Mouse (Mus musculus) stomach, embryonic 16.5 days (tissue): ENCODE results near the gene Ptgis. TPM values are rescaled to one million over a fixed set of nuclear protein-coding genes. Genes with fewer than 3 reads are reported as not detected.

Experiments
- ATAC-seq: fragments of 200-750 bp; cut with Nextera tagmentation; 2 replicates; pipeline ENCODE4 v1.8.0; 2017; ENCODE audit warnings: moderate number of reproducible peaks, moderate TSS enrichment; ENCODE audit not compliant: insufficient read depth, low FRiP score
- H3K27ac ChIP-seq: fragments of 300-500 bp; sonication (generic); 2 replicates; pipeline ENCODE4 v1.5.1; 2014; ENCODE audit warnings: low read length
- H3K27me3 ChIP-seq: fragments of 300-500 bp; sonication (generic); 2 replicates; pipeline ENCODE4 v1.6.1; 2014; ENCODE audit warnings: low read length, control low read depth, mixed read lengths; ENCODE audit not compliant: control insufficient read depth, insufficient read depth
- H3K36me3 ChIP-seq: fragments of 300-500 bp; sonication (generic); 2 replicates; pipeline ENCODE4 v1.6.1; 2014; ENCODE audit warnings: low read length; ENCODE audit not compliant: control insufficient read depth, insufficient read depth
- H3K4me1 ChIP-seq: fragments of 300-500 bp; sonication (generic); 2 replicates; pipeline ENCODE4 v1.6.1; 2014; ENCODE audit warnings: low read length, control low read depth, mixed read lengths; ENCODE audit not compliant: control insufficient read depth, insufficient read depth
- H3K4me2 ChIP-seq: fragments of 300-500 bp; sonication (generic); 2 replicates; pipeline ENCODE4 v1.6.1; 2014; ENCODE audit warnings: low read depth, low read length, mixed read lengths
- H3K4me3 ChIP-seq: fragments of 300-500 bp; sonication (generic); replicated peaks from 2 replicates; pipeline ENCODE4 v1.5.1; 2014; ENCODE audit warnings: mild to moderate bottlenecking, low read length
- H3K9ac ChIP-seq: fragments of 300-500 bp; sonication (generic); 2 replicates; pipeline ENCODE4 v1.6.1; 2014; ENCODE audit warnings: low read length
- H3K9me3 ChIP-seq: fragments of 300-500 bp; sonication (generic); replicated peaks from 2 replicates; pipeline ENCODE4 v1.6.1; 2016; ENCODE audit warnings: low read length, control low read depth; ENCODE audit not compliant: control insufficient read depth
- WGBS: fragments of 180-500 bp; shearing (Covaris S2); extraction: QIAGEN DNeasy Blood & Tissue Kit; methylation state at CpG from one replicate; pipeline ENCODE4 v1.1.7; 2014; 5-methylcytosine and 5-hydroxymethylcytosine counted together
- polyA plus RNA-seq: library from polyadenylated mRNA; unstranded; fragments of >200 nt; fragmentation: Nextera tagmentation; extraction: Ambion mirVana; gene quantifications from 2 replicates; pipeline ENCODE4 v1.2.1, GENCODE M21; 2015

Gene Ptgis
- polyA plus RNA-seq, 1 experiment from 2014 or later, result 24.3 TPM

DNA sequence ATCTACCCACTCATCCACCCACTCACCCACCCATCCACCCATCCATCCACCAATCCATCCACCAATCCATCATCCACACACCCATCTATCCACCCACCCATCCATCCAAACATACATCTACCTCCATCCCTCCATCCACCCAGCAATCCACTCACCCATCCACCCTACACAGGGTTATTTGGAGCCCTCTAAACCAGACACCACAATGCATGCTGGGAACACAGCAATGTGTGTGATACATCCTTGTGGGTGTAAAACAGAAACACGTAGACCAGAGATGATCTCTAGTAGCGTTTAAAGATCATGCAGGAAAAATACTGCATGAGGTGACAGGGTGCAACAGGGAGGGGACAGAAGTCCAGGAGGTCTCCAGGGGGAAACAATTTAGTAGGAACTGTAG, 55.0 kb downstream of the Ptgis start:
- ATAC-seq, result no peak
- peaks cover 19% of the 10 kb centered on the region for H3K4me1 ChIP-seq
- H3K9ac ChIP-seq, result no peak overlapping the region
- no peak overlapping the region for H3K27ac ChIP-seq
- WGBS, result 88% methylated on average over 2 of the region's 2 CpGs
- H3K4me2 ChIP-seq, result no peak overlapping the region
- peaks cover 24% of the 10 kb centered on the region for H3K27me3 ChIP-seq
- no peaks in the 10 kb centered on the region for H3K9me3 ChIP-seq
- no peaks in the 10 kb centered on the region for H3K36me3 ChIP-seq
- H3K4me3 ChIP-seq, result no peak overlapping the region

DNA sequence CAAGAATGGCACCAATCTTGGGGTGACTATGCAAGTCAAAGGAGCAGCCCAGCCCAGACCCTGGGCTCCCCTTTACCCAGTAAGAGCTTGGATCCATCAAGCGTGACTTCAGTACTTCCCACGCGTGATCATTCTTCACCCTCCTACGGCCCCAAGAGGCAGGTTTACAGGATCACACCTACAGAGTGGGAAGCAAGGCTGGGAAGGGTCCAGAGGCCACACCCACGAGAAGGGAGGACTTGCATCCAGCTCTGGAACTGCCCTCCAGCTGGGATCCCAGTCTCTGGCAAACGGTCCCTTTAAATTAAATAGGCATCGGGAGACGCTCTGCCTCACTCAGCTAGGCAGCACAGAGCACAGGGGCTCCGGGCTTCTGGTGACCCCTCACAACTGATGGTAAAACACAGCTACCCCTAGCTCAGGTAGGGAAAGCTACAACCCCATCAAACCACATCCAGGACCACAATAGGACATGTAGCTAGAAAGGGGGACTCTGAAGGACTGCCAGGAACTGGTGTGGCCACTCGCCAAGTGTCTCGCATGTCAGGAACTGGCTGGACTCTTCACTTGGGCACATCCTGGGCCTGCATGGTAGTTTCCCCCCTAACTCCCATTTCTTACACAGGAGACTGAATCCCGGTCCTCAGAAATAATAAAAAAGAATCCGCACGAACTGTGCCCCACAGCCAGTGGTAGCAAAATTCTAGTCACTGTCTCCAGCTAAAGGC, 58.6 kb downstream of the Ptgis start:
- no peak overlapping the region for H3K4me2 ChIP-seq
- ATAC-seq, result no peak
- H3K9ac ChIP-seq, result no peak overlapping the region
- H3K27ac ChIP-seq, result no peak overlapping the region
- H3K4me3 ChIP-seq, result no peak overlapping the region
- peaks cover 8% of the 10 kb centered on the region; the same call in 1 of the 2 replicates for H3K4me1 ChIP-seq
- WGBS, result 78% methylated on average over 14 of the region's 14 CpGs
- H3K9me3 ChIP-seq, result no peaks in the 10 kb centered on the region
- no peaks in the 10 kb centered on the region for H3K36me3 ChIP-seq
- H3K27me3 ChIP-seq, result no peaks in the 10 kb centered on the region; the same call in 1 of the 2 replicates

DNA sequence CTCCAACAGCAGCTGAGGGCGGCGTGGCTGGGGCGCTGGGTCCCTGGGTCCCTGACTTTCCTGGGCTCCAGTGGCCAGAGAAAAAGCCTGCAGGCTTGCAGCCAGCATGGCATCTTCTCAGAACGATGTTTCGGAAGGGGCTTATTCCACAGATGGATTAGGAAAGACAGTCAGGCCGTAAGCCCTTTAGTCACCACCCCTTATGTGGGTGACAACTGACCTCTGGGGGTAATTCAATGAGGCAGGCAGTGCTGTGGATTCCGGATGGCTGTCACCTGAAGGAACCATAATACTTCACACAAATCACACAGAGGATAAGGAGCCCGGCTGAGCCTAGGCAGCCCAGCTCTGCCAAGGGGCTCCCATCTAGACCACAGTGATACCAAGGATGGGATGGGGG, 59.3 kb downstream of the Ptgis start:
- Histone ChIP-seq H3K36me3 (no peaks in the 10 kb centered on the region), H3K27me3 (no peaks in the 10 kb centered on the region; the same call in 1 of the 2 replicates), H3K4me3 (no peak overlapping the region), H3K27ac (no peak overlapping the region), H3K4me1 (peaks cover 4% of the 10 kb centered on the region; the same call in 1 of the 2 replicates), H3K9ac (no peak overlapping the region), H3K9me3 (no peaks in the 10 kb centered on the region), H3K4me2 (no peak overlapping the region)
- no peak for ATAC-seq
- WGBS, result 79% methylated on average over 8 of the region's 8 CpGs

DNA sequence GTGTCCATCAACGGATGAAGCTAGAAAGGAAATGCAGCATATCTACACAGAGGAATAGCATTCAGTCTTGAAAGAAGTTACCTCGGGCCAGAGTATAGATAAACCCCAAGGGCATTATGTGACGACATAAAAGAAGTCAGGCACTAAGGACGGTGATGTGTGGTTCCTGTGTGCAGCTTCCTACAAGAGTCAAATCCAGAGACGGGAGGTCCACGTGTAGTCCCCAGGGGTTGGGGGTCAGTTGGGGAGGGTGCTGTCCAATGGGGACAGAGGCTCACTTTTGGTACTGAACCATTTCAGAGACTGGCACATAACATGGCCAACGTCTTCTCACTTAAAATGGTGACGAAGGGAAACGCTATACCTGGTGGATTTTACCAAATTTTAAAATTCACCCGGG, 61.1 kb downstream of the Ptgis start:
- H3K4me1 ChIP-seq, result peaks cover 4% of the 10 kb centered on the region; the same call in 1 of the 2 replicates
- ATAC-seq, result no peak
- no peaks in the 10 kb centered on the region for H3K36me3 ChIP-seq
- no peak overlapping the region for H3K4me2 ChIP-seq
- H3K27ac ChIP-seq, result no peak overlapping the region
- no peak overlapping the region for H3K4me3 ChIP-seq
- no peaks in the 10 kb centered on the region for H3K27me3 ChIP-seq
- no peaks in the 10 kb centered on the region for H3K9me3 ChIP-seq
- WGBS, result 82% methylated on average over 10 of the region's 10 CpGs
- H3K9ac ChIP-seq, result no peak overlapping the region

DNA sequence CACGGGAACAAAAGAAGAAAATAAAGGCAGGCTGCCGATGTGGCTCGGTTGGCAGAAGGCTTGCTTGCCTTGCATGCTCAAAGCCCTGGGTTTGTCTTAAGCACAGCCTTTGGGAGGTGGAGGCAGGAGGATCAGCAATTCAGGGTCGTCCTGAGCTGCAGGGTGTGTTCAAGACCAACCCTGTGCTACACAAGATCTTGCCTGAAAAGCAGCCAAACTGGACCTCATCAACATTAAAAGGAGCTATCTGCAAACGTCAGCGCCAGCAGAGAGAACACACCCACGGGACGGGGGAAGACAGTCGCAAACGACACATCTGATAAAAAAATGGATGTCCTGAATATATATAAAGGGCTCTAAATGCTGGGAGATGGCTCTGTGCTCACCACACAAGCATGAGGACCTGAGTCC, 63.2 kb downstream of the Ptgis start:
- 44% methylated on average over 10 of the region's 10 CpGs for WGBS
- Histone ChIP-seq H3K27ac (no peak overlapping the region), H3K4me2 (no peak overlapping the region), H3K9me3 (no peaks in the 10 kb centered on the region), H3K4me3 (no peak overlapping the region), H3K4me1 (peaks cover 7% of the 10 kb centered on the region), H3K36me3 (no peaks in the 10 kb centered on the region), H3K27me3 (no peaks in the 10 kb centered on the region), H3K9ac (no peak overlapping the region)
- ATAC-seq, result no peak

DNA sequence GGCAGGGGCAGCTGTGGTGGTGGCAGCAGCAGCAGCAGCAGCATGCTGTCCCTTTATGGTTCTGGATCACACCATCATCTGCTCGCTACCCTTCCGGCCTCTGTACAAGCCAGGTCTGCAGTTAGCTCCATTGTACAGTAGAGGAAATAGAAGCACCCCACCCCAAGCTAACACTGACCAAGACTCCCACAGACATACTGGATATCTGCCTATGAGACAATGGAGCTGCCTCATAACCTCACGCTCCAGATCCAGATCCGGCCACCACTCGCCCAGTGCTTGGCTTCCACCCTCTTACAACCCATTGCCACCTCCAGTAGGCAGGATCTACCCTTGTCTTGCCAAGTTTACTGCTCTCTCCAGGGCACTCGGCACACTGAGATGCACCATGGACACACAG, 65.1 kb downstream of the Ptgis start:
- 87% methylated on average over 6 of the region's 6 CpGs for WGBS
- H3K4me1 ChIP-seq, result peaks cover 7% of the 10 kb centered on the region

DNA sequence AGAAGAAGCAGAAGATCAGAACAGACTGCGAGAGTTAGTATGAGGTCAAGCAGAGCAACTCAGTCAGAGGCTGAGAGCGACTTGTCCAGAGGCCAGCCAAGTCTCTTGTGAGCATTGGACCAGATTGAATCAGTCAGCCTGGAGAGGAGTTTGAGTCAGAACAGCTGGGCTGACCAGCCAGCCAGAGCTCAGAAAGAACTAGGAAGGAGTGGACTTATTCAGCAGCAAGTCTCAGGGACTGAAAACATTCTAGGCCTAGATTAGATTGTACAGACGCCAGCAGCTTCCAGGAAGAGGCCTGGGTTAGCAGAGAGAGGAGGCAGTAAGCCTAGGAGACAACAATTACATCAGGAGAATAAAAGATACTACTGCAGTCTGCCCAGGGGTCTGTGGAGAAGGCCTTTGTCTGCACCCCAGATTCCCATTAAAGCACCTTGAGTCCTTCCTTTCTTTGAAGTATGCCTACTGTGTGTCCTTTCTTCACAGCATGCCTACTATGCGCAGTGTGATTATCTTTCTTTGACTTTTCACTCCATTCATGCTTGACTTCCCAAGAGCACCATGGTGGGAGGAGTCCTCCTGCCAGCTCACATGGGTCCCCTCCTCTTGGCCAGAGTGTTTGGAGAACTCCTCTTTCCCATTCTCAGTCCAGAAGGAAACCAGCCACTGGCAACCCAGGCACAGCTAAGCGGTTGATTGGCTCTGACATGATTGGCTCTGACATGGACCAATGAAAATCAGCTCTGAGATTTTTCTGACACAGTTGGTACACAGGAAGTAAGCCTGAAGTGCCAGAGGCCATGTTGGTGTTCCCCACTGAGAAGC, 67.1 kb downstream of the Ptgis start:
- Histone ChIP-seq H3K27ac (peak overlapping the region; percentile 80), H3K27me3 (no peaks in the 10 kb centered on the region), H3K4me1 (peaks cover 11% of the 10 kb centered on the region), H3K36me3 (no peaks in the 10 kb centered on the region), H3K4me3 (no peak overlapping the region), H3K4me2 (no peak overlapping the region), H3K9ac (no peak overlapping the region), H3K9me3 (no peaks in the 10 kb centered on the region)
- 59% methylated on average over 5 of the region's 5 CpGs for WGBS
- peak; percentile 84 for ATAC-seq

More for the DNA sequence above, 65.1 kb downstream of the Ptgis start:
- Histone ChIP-seq H3K27me3 (no peaks in the 10 kb centered on the region), H3K4me2 (no peak overlapping the region), H3K27ac (no peak overlapping the region), H3K4me3 (no peak overlapping the region), H3K36me3 (no peaks in the 10 kb centered on the region), H3K9ac (no peak overlapping the region), H3K9me3 (no peaks in the 10 kb centered on the region)
- no peak for ATAC-seq

DNA sequence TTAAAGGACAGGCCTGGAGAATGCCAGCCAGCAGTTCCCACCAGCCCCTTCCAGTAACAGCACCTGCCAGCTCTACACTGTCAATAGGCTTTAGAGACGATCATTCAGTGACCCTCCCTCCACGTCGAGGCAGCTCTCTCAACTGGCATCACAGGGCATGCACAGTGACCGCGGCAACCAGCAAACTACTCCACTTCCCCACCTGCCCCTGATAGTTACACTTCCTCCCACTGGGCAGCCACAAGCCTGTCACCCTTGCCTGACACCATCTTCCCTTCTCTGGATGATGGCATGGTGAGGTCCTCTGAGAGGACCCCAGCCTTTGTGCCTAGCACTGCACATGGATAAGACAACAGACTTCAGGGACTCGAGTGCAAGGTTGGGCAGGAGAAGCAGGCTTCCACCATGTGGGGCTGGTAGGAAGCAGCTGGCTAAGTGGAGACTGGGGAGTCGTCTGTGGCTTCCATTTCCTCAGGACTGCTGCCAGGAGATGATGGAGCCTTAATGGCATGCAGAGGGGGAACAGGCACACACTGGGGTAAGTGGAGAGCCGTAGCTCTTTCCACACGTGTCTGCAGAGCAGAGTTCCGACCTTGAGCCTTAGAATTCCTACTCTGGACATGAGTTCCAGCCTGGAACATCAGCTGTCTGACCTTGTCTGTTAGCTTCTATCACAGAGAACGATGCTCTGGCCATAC, 72.7 kb downstream of the Ptgis start:
- WGBS, result 43% methylated on average over 11 of the region's 11 CpGs
- Histone ChIP-seq H3K4me3 (no peak overlapping the region), H3K9ac (no peak overlapping the region), H3K27me3 (no peaks in the 10 kb centered on the region), H3K36me3 (no peaks in the 10 kb centered on the region), H3K4me2 (no peak overlapping the region), H3K27ac (peak overlapping the region; percentile 18; the same call in 1 of the 2 replicates), H3K4me1 (peaks cover 17% of the 10 kb centered on the region), H3K9me3 (no peaks in the 10 kb centered on the region)
- ATAC-seq, result 0 out of 2 replicates have a peak, but pooled peaks have one; percentile 8

DNA sequence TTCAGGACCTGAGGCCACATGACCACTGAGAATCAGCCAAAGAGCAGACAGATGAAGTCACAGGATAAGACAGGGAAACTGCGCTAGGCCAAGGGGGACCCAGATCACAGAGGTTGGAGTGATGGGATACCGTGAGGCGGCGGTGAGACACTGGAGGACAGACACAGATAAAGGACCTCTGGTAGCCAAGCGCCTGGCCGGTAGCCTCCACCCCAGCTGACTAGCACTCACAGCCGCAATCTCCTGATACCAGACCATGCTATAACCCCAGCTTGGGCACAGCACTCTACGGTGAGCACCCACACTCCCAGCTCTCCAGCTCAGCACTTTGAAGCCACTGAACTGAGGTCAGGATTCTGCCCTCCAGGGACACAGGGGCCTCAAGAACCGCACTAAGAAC, 76.8 kb downstream of the Ptgis start:
- H3K27ac ChIP-seq, result no peak overlapping the region

More for the DNA sequence above, 76.8 kb downstream of the Ptgis start:
- Histone ChIP-seq H3K4me1 (peaks cover 16% of the 10 kb centered on the region), H3K4me2 (no peak overlapping the region), H3K9ac (no peak overlapping the region), H3K36me3 (no peaks in the 10 kb centered on the region), H3K27me3 (no peaks in the 10 kb centered on the region), H3K9me3 (no peaks in the 10 kb centered on the region), H3K4me3 (no peak overlapping the region)
- 57% methylated on average over 9 of the region's 9 CpGs for WGBS
- ATAC-seq, result no peak
